Mouse (Mus musculus) central nervous system, embryonic 14 days (tissue): ENCODE measurements around the gene Psmc2. TPM values are rescaled to one million over a fixed set of nuclear protein-coding genes. Genes with fewer than 3 reads are reported as not detected.

Source experiments
- polyA plus RNA-seq: library from polyadenylated mRNA; depleted of rRNA; stranded (reverse); fragments of >200 nt; gene quantifications from 2 replicates; pipeline ENCODE4 v1.2.3, GENCODE M21; 2012; rRNA removed

Psmc2 gene
- 103 and 108 TPM in 2 replicates for polyA plus RNA-seq

GRCm38 (mm10) chr5:21785053-21785452 is at the start of gene Psmc2, which contains the start of gene Dnajc2:
Gene Psmc2, plus strand, starts transcription at chr5:21785283.
Gene Dnajc2, minus strand, starts transcription at chr5:21785251.

GRCm38 (mm10) chr5:21736956-21737585 is 48.0 kb upstream of the Psmc2 start, which contains the start of gene Pmpcb:
Gene Pmpcb, plus strand, starts transcription at chr5:21737141.

Other genes with a start within 250 kb of the Psmc2 start
- 10.1 and 35.2 TPM in 2 replicates for gene Lrrc17, start 241.7 kb upstream of the Psmc2 start, polyA plus RNA-seq
- gene Fbxl13, start 139.6 kb upstream of the Psmc2 start, polyA plus RNA-seq: 0.38 and 0.52 TPM in 2 replicates
- gene Armc10, start 139.5 kb upstream of the Psmc2 start, polyA plus RNA-seq: 91.0 and 113 TPM in 2 replicates
- gene Napepld, start 83.9 kb upstream of the Psmc2 start, polyA plus RNA-seq: 4.8 and 5.9 TPM in 2 replicates
- 85.4 and 88.9 TPM in 2 replicates for gene Pmpcb, start 48.1 kb upstream of the Psmc2 start, polyA plus RNA-seq
- 31.0 and 34.8 TPM in 2 replicates for gene Dnajc2, start within 50 bp of the Psmc2 start, polyA plus RNA-seq
- 0.07 and 0.10 TPM in 2 replicates for gene Slc26a5, start 80.3 kb downstream of the Psmc2 start, polyA plus RNA-seq